Mouse (Mus musculus): ENCODE data around the gene Itpkb.

GRCm38 (mm10) chr1:180354129-180354528, 23.8 kb downstream of the Itpkb start:
- TF ChIP-seq CTCF (IDR thresholded peaks at IDR 0.05; ENCODE audit: low read depth) (no peak), EP300 (IDR thresholded peaks at IDR 0.05; ENCODE audit: low read depth) (no peak)
